Mouse (Mus musculus) G1E (cell line): ENCODE results near the gene Macrod2.

Experiments used
- CTCF ChIP-seq: IDR thresholded peaks from 2 replicates; pipeline ENCODE4 v1.5.1; 2012; ENCODE audit warnings: low read depth, low read length, inconsistent platforms, mixed read lengths
- GATA1 ChIP-seq: IDR thresholded peaks from 2 replicates; pipeline ENCODE4 v1.6.1; 2012; ENCODE audit warnings: borderline replicate concordance, low read length, inconsistent platforms, mixed read lengths
- GATA2 ChIP-seq: IDR thresholded peaks from 2 replicates; pipeline ENCODE4 v1.6.1; 2012; ENCODE audit warnings: low read depth, low read length, inconsistent platforms, borderline replicate concordance
- POLR2AphosphoS5 ChIP-seq: IDR thresholded peaks from 2 replicates; pipeline ENCODE4 v1.6.1; 2012; ENCODE audit warnings: low read depth, low read length, inconsistent platforms; ENCODE audit not compliant: insufficient replicate concordance
- TAL1 ChIP-seq: conservative IDR thresholded peaks from 2 replicates; pipeline ENCODE4 v1.6.1; 2012; ENCODE audit warnings: low read depth, low read length, inconsistent platforms, mixed read lengths

- TF ChIP-seq CTCF, result no peak
- no peak for TF ChIP-seq GATA2
- no peak for TF ChIP-seq POLR2AphosphoS5
- no peak for TF ChIP-seq GATA1
- TF ChIP-seq TAL1, result no peak
Observed at GRCm38 (mm10) chr2:140865636-140866035, 470.5 kb downstream of the Macrod2 start.
